Mouse (Mus musculus) liver, embryonic 14.5 days (tissue): ENCODE results near the gene Stx12.
A peak's percentile ranks its signal among the peaks of the same experiment; 100 is the strongest.

Source experiments
- CTCF ChIP-seq: IDR thresholded peaks from 2 replicates; pipeline ENCODE4 v1.5.1; 2016; ENCODE audit warnings: antibody characterized with exemption, low read depth, control low read depth
- EP300 ChIP-seq: IDR thresholded peaks from 2 replicates; pipeline ENCODE4 v1.6.1; 2016; ENCODE audit warnings: antibody characterized with exemption, low read depth

DNA sequence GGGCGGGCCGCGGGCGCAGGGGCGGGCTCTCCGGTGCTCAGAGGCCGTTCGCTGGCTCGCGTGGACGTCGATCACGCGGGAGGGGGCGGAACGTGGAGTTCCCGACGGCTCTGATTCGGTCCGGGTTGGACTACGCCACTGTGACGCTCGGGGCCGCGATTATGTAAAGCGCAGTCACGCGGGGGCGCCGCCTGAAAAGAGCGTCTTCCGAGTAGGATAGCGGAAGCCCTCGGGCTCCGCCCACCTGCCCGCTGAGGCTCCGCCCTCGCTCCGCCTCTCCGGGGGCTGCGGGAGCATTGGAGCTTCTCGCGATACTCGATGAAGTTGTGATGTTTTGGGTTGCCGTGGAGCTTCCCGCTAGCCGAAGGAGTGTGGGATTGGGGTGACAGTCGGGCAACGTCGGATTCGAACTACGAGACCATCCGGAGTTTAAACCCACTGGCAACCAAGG is 38.3 kb upstream of the Stx12 start, which contains the start of gene Fam76a:
- no peak for TF ChIP-seq CTCF
- peak; percentile 81 for TF ChIP-seq EP300
